8 mouse cellular contexts compared by ENCODE assay signal in genomic region chr11:98941341-98941825, GRCm38 (mm10). TPM values are rescaled to one million over a fixed set of nuclear protein-coding genes. Genes with fewer than 3 reads are reported as not detected.
DNase-seq lines count a peak whose midpoint lies in the region; ATAC-seq and TF ChIP-seq lines count a peak whose summit lies in the region.
"Had no signal": no experiment of that assay in that cellular context is flagged by ENCODE, and none has a peak within 500 bp of the region (broad histone marks: within the 10 kb centered on the region; RNA-seq: fewer than 3 reads in every experiment).

No protein-coding gene starts in this region.

- no peaks in the 10 kb centered on the region for H3K27me3 ChIP-seq in C2C12 (ENCODE audit: control insufficient read depth, insufficient read depth, insufficient read length)
- H3K27me3 ChIP-seq in embryonic facial prominence, embryonic 10.5 days (replicated peaks; ENCODE audit: low read depth, poor library complexity, severe bottlenecking), result no peaks in the 10 kb centered on the region
- peaks cover 21% of the 10 kb centered on the region for H3K27me3 ChIP-seq in hindbrain, embryonic 10.5 days (ENCODE audit: insufficient read depth, poor library complexity, severe bottlenecking)
- 0 out of 2 replicates have a peak, but pooled peaks cover under 1% of the 10 kb centered on the region for H3K27me3 ChIP-seq in midbrain, embryonic 14.5 days (ENCODE audit: control insufficient read depth, insufficient read depth, low read length)

- H3K4me2 ChIP-seq in midbrain, embryonic 14.5 days (ENCODE audit: low read length), result peak overlapping the region; percentile 74

- peak overlapping the region; percentile 64 for H3K9ac ChIP-seq in midbrain, embryonic 14.5 days (replicated peaks; ENCODE audit: low read length)

- TF ChIP-seq CTCF in C2C12 (IDR thresholded peaks at IDR 0.05; ENCODE audit: control insufficient read depth, insufficient read depth, insufficient read length), result no peak

- peaks cover 87% of the 10 kb centered on the region for H3K79me2 ChIP-seq in C2C12 (ENCODE audit: control insufficient read depth, insufficient read depth)

- intact Hi-C loops in left cerebral cortex, postnatal 10 days (cut with DNase I), result no loop called here

- peak; percentile 82 for DNase-seq in Muller cell, postnatal 12 days (ENCODE audit: inconsistent ontology term)
- DNase-seq in embryonic facial prominence, embryonic 10.5 days (ENCODE audit: low spot score), result peak; percentile 35
- DNase-seq in hindbrain, embryonic 10.5 days (ENCODE audit: low spot score), result no peak
- DNase-seq in left cerebral cortex, postnatal 10 days (ENCODE audit: extremely low spot score in 1 of 2, low spot score in 2 of 2), result peak; percentile 73 to 89
- DNase-seq in midbrain, embryonic 14.5 days, result peak; percentile 40
- no peak for DNase-seq in embryo, embryonic 11 days

- 0 out of 2 replicates have a peak, but pooled peaks have one; percentile 0 for ATAC-seq in midbrain, embryonic 14.5 days (ENCODE audit: low FRiP score, low TSS enrichment)

- H3K4me1 ChIP-seq in embryonic facial prominence, embryonic 10.5 days, result peaks cover 100% of the 10 kb centered on the region
- peaks cover 98% of the 10 kb centered on the region for H3K4me1 ChIP-seq in hindbrain, embryonic 10.5 days (replicated peaks)
- peaks cover 41% of the 10 kb centered on the region for H3K4me1 ChIP-seq in midbrain, embryonic 14.5 days (ENCODE audit: control insufficient read depth, insufficient read depth, low read length)

- peak overlapping the region; percentile 72 for H3ac ChIP-seq in C2C12 (ENCODE audit: control insufficient read depth, insufficient read length, low read depth)

- peaks cover 70% of the 10 kb centered on the region for H3K79me3 ChIP-seq in C2C12 (ENCODE audit: low read depth)

- no peaks in the 10 kb centered on the region for H3K36me3 ChIP-seq in C2C12 (ENCODE audit: control insufficient read depth, insufficient read depth)
- peaks cover 12% of the 10 kb centered on the region for H3K36me3 ChIP-seq in embryonic facial prominence, embryonic 10.5 days (replicated peaks)
- H3K36me3 ChIP-seq in hindbrain, embryonic 10.5 days, result no peaks in the 10 kb centered on the region
- no peaks in the 10 kb centered on the region for H3K36me3 ChIP-seq in midbrain, embryonic 14.5 days (ENCODE audit: control insufficient read depth, insufficient read depth, low read length)

- H3K9me3 ChIP-seq in embryonic facial prominence, embryonic 10.5 days, result no peaks in the 10 kb centered on the region
- no peaks in the 10 kb centered on the region for H3K9me3 ChIP-seq in hindbrain, embryonic 10.5 days
- H3K9me3 ChIP-seq in midbrain, embryonic 14.5 days (ENCODE audit: control insufficient read depth, low read length), result no peaks in the 10 kb centered on the region

- peak overlapping the region; percentile 94 for H3K27ac ChIP-seq in embryonic facial prominence, embryonic 10.5 days (replicated peaks)
- peak overlapping the region; percentile 87 for H3K27ac ChIP-seq in hindbrain, embryonic 10.5 days
- H3K27ac ChIP-seq in midbrain, embryonic 14.5 days (replicated peaks; ENCODE audit: low read depth, low read length), result peak overlapping the region; percentile 86

- peak overlapping the region; percentile 32 for H3K4me3 ChIP-seq in C2C12 (ENCODE audit: insufficient read depth, poor library complexity, severe bottlenecking)
- peak overlapping the region; percentile 88 for H3K4me3 ChIP-seq in embryonic facial prominence, embryonic 10.5 days
- peak overlapping the region; percentile 80 for H3K4me3 ChIP-seq in hindbrain, embryonic 10.5 days
- H3K4me3 ChIP-seq in midbrain, embryonic 14.5 days (replicated peaks; ENCODE audit: low read depth, low read length), result peak overlapping the region; percentile 52

- WGBS in embryonic facial prominence, embryonic 10.5 days, result 4% methylated on average over 12 of the region's 12 CpGs
- WGBS in hindbrain, embryonic 10.5 days, result 5% methylated on average over 12 of the region's 12 CpGs
- WGBS in midbrain, embryonic 14.5 days, result 3% methylated on average over 12 of the region's 12 CpGs

TF ChIP-seq in C2C12, 6 proteins besides CTCF, POLR2A, EP300 and RAD21:
- no peak for TF ChIP-seq MYOD1 (IDR thresholded peaks at IDR 0.05; ENCODE audit: control insufficient read depth, insufficient read length, low read depth)
- TF ChIP-seq MAX (IDR thresholded peaks at IDR 0.05), result no peak
- TF ChIP-seq FOSL1 (IDR thresholded peaks at IDR 0.05; ENCODE audit: insufficient read depth, low read length, poor library complexity, severe bottlenecking), result no peak
- TF ChIP-seq CEBPB (IDR thresholded peaks at IDR 0.05; ENCODE audit: low read depth), result no peak
- TF ChIP-seq MYOG (IDR thresholded peaks at IDR 0.05; ENCODE audit: control insufficient read depth, extremely low read depth, insufficient read length), result no peak
- no peak for TF ChIP-seq USF1 (IDR thresholded peaks at IDR 0.05; ENCODE audit: low read depth)

RNA-seq across cellular contexts. Expression of gene Rara, which starts 13.8 kb away (rescaled TPM):
- polyA plus RNA-seq in C2C12 (2012; fragmentation: generic; extraction: Trizol), result 31.9 TPM
- polyA plus RNA-seq in embryonic facial prominence, embryonic 10.5 days (2016; fragmentation: Nextera tagmentation; extraction: Ambion mirVana), result 34.0 and 35.6 TPM in 2 replicates
- 28.4 and 53.7 TPM in 2 replicates for polyA plus RNA-seq in hindbrain, embryonic 10.5 days (2016; fragmentation: Nextera tagmentation; extraction: Ambion mirVana)
- 10 to 100 TPM; 16.6 to 16.9 TPM for total RNA-seq in left cerebral cortex, postnatal 10 days (2021)
- polyA plus RNA-seq in midbrain, embryonic 14.5 days (2014; fragmentation: Nextera tagmentation; extraction: Ambion mirVana), result 8.8 and 11.0 TPM in 2 replicates

RNA-seq across cellular contexts. Expression of gene Cdc6, which starts 33.8 kb away (rescaled TPM):
- polyA plus RNA-seq in C2C12 (2012; fragmentation: generic; extraction: Trizol), result 24.1 TPM
- polyA plus RNA-seq in embryonic facial prominence, embryonic 10.5 days (2016; fragmentation: Nextera tagmentation; extraction: Ambion mirVana), result 65.1 and 69.1 TPM in 2 replicates
- 45.3 and 63.7 TPM in 2 replicates for polyA plus RNA-seq in hindbrain, embryonic 10.5 days (2016; fragmentation: Nextera tagmentation; extraction: Ambion mirVana)
- under 1 TPM; 0.32 TPM for total RNA-seq in left cerebral cortex, postnatal 10 days (2021)
- 2.5 and 5.6 TPM in 2 replicates for polyA plus RNA-seq in midbrain, embryonic 14.5 days (2014; fragmentation: Nextera tagmentation; extraction: Ambion mirVana)

RNA-seq across cellular contexts. Expression of gene Gjd3, which starts 41.4 kb away (rescaled TPM):
- polyA plus RNA-seq in C2C12 (2012; fragmentation: generic; extraction: Trizol), result not detected
- polyA plus RNA-seq in embryonic facial prominence, embryonic 10.5 days (2016; fragmentation: Nextera tagmentation; extraction: Ambion mirVana), result 0.25 TPM in 1 of 2 replicates, not detected in the other
- 0.44 TPM in 1 of 2 replicates, not detected in the other for polyA plus RNA-seq in hindbrain, embryonic 10.5 days (2016; fragmentation: Nextera tagmentation; extraction: Ambion mirVana)
- total RNA-seq in left cerebral cortex, postnatal 10 days (2021), result 1 to 10 TPM; 4.1 to 5.1 TPM
- polyA plus RNA-seq in midbrain, embryonic 14.5 days (2014; fragmentation: Nextera tagmentation; extraction: Ambion mirVana), result 0.70 and 2.0 TPM in 2 replicates
- total RNA-seq: neutrophil, adult 5-6 weeks had no signal

Comparison
In these comparisons a context has a peak if more than half of its experiments do, and no peak if none do; other contexts are left out.
1. H3K4me3 ChIP-seq: peak in every context shown above with its lines; median percentile 88 in embryonic facial prominence, embryonic 10.5 days; 80 in hindbrain, embryonic 10.5 days; 52 in midbrain, embryonic 14.5 days; 32 in C2C12.
2. DNase-seq: peak in Muller cell, postnatal 12 days (single experiment), embryonic facial prominence, embryonic 10.5 days (single experiment), left cerebral cortex, postnatal 10 days (2 of 2) and midbrain, embryonic 14.5 days (single experiment); none in hindbrain, embryonic 10.5 days (single experiment) and embryo, embryonic 11 days (single experiment).
3. Peak in every context shown above with its lines, with median percentiles within 50 percentile points of each other: H3K27ac ChIP-seq.